Mouse (Mus musculus) E14TG2a.4 (cell line): ENCODE measurements around the gene Dcaf15.

ENCODE experiments used
- H3K27me3 ChIP-seq: 2 replicates; pipeline ENCODE4 v1.6.1; 2014; ENCODE audit warnings: low read length, control low read depth; ENCODE audit not compliant: insufficient read depth
- H3K36me3 ChIP-seq: 2 replicates; pipeline ENCODE4 v1.6.1; 2014; ENCODE audit warnings: low read length, control low read depth; ENCODE audit not compliant: insufficient read depth
- H3K4me1 ChIP-seq: replicated peaks from 2 replicates; pipeline ENCODE4 v1.6.1; 2014; ENCODE audit warnings: low read depth, low read length, control low read depth
- H3K4me3 ChIP-seq: replicated peaks from 2 replicates; pipeline ENCODE4 v1.5.1; 2014; ENCODE audit warnings: mild to moderate bottlenecking, low read length
- H3K9me3 ChIP-seq: 2 replicates; pipeline ENCODE4 v1.6.1; 2014; ENCODE audit warnings: low read length, control low read depth
- CTCF ChIP-seq: conservative IDR thresholded peaks from 2 replicates; pipeline ENCODE4 v1.5.1; 2014; ENCODE audit warnings: low read length
- NANOG ChIP-seq: IDR thresholded peaks from 2 replicates; pipeline ENCODE4 v1.6.1; 2014; ENCODE audit warnings: borderline replicate concordance, low read length, mixed read lengths
- POU5F1 ChIP-seq: IDR thresholded peaks from 2 replicates; pipeline ENCODE4 v1.6.1; 2014; ENCODE audit warnings: low read length, borderline replicate concordance

The Dcaf15 gene

DNA sequence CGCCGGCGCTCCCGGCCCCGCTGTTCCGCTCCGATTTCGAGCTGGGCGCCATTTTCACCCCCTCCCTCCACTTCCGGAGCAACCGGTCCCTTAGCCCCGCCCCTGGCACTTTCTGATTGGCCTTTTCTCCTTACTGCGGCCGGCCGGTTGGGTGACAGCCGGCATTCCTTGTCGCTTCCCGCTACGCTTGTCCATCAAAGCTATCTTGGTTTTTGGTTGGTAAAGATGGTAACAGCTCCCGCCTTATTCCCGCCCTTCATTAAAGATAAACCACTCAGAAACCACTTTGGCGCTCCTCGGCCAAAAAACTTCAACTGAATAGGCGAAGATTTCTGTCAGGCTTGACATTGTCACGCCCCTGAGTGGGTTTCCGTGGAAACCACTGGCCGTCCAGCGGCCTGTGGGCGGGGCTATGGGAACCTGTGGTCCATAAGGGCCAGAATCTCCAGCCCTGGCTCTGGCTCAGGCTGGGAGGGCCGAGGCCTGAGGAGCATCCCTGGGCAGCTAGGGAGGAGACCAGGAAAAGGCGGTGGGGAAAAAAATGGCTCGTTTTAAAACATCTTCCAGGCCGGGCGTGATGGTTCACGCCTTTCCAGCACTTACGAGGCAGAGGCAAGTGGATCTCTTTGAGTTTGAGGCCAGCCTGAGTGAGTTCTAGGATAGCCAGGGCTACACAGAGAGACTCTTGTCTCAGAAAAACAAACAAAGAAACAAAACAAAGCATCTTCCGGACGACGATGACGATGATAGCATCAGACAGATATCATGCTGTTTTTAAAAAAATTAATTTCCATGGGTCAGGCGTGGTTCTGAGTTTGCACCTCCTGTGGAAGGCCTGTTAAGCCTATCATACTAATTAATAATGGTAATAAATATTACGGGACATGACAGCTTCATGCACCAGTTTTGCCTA, at the start of gene Dcaf15:
Gene Dcaf15 (minus strand): TSS at position 72 of the 913 bp plus-strand sequence.
- peaks cover 30% of the 10 kb centered on the region for H3K36me3 ChIP-seq
- peak within 1 kb of the TSS; percentile 80 for H3K4me3 ChIP-seq
- H3K4me1 ChIP-seq, result peaks cover 42% of the 10 kb centered on the region
- peaks cover 3% of the 10 kb centered on the region; the same call in 1 of the 2 replicates for H3K9me3 ChIP-seq
- TF ChIP-seq NANOG (no peak; the same call in 1 of the 2 replicates), POU5F1 (no peak), CTCF (no peak)
- no peaks in the 10 kb centered on the region for H3K27me3 ChIP-seq

DNA sequence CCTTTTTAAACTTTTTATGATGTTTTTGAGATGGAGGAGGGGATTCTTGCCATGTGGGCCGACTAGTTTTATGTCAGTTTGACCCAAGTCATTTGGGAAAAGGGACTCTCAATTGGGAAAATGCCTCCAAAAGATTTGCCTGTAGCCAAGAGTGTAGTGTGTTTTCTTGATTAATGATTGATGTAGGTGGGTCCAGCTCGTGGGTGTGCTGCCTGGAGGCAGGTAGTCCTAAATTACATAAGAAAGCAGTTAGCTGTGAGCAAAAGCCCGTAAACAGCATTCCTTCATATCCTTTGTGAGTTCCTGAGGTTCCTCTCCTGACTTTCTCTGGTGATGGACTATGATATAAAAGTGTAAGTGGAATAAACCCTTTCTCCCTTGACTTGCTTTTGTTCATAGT, 44.6 kb upstream of the Dcaf15 start:
- peaks cover 72% of the 10 kb centered on the region for H3K4me1 ChIP-seq
- no peaks in the 10 kb centered on the region for H3K9me3 ChIP-seq
- TF ChIP-seq NANOG (no peak), CTCF (no peak), POU5F1 (no peak)
- H3K27me3 ChIP-seq, result no peaks in the 10 kb centered on the region
- H3K36me3 ChIP-seq, result peaks cover 19% of the 10 kb centered on the region
- H3K4me3 ChIP-seq, result peak overlapping the region; percentile 89

DNA sequence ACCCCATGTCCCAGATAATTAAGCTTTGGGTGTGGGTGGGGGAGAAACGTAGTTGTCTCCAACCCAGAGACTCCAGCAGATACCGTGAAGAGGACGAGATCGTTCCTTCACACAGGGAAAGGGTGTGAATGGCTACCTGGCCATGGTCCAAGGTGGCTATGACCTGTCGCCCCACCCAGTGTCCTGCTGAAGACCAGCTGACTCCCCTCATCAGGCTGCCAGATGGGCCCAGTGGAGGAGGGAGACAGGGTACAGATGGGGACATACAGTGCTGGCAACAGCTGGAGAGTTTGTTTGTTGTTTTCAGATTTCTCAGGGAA, 43.9 kb upstream of the Dcaf15 start:
- H3K4me1 ChIP-seq, result peaks cover 77% of the 10 kb centered on the region
- H3K4me3 ChIP-seq, result peak overlapping the region; percentile 89
- H3K27me3 ChIP-seq, result no peaks in the 10 kb centered on the region
- no peak for TF ChIP-seq CTCF
- no peak for TF ChIP-seq NANOG
- no peak for TF ChIP-seq POU5F1
- no peaks in the 10 kb centered on the region for H3K9me3 ChIP-seq
- peaks cover 26% of the 10 kb centered on the region for H3K36me3 ChIP-seq

DNA sequence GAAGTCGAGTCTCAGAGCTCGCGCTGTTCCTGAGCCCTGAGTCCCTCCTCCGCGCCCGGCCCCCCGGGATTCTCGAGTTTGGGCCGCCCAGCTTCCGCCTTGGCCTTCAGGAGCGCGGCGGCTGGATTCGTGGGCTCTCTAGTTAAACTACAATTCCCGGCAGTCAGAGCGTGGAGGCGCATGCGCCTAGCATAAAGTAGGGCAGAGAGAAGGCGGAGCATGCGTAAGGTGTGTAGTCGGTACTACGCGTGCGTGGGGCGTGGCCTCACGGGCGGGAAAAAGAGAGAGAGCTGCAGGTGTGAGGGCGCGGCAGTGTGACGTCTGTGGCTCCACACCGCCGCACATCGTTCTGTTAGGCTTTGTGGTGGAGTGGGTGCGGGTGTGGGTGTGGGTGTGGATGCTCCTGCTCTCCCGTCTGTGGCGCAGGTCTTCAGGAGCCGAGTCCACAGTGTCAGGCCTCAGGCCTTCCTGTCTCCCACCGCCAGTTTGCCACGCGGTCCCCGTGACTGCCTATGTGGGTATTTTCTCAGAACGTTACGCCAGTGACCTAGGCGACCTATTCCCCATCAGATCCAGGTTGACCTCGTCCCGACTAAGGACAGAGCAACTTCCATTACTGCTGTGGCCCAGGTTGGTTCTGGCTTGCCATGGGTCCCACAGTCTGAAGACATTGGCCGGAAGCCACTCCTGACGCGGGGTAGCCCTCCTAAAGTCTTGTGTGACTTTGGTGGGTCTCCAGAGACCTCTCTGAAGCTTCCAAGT, 43.4 kb upstream of the Dcaf15 start, which contains the start of the genes Cc2d1a and 4930432K21Rik:
Gene Cc2d1a (minus strand): TSS at position 168 of the 762 bp plus-strand sequence.
Gene 4930432K21Rik (plus strand): TSS at position 257 of the 762 bp plus-strand sequence.
- no peak for TF ChIP-seq NANOG
- no peak for TF ChIP-seq POU5F1
- TF ChIP-seq CTCF, result no peak
- H3K4me1 ChIP-seq, result peaks cover 76% of the 10 kb centered on the region
- H3K9me3 ChIP-seq, result no peaks in the 10 kb centered on the region
- no peaks in the 10 kb centered on the region for H3K27me3 ChIP-seq
- H3K36me3 ChIP-seq, result peaks cover 31% of the 10 kb centered on the region
- peak within 1 kb of the TSS; percentile 89 for H3K4me3 ChIP-seq

DNA sequence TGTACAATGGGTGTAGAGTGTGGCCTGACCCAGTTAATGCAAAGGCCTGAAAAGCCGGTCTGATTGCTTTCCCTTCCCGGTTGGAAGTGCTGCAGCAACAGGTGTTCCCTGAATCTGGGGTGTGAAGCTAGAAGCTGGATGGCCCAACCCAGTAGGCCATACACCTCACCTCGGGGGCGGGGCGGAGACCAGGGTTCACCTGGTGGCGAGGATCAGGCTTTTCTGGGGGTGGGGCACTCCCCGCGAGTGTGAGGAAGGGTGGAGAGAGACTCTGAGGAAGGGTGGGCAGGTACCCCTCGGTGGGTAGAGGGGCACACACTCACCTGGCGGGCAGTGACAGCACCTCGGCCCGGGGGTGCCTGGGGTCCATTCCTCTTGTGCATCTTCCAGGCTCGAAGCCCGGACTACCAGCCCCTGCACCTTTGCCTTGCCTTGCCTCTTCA, 42.8 kb upstream of the Dcaf15 start:
- Histone ChIP-seq H3K4me3 (peak overlapping the region; percentile 89), H3K4me1 (peaks cover 70% of the 10 kb centered on the region), H3K36me3 (peaks cover 37% of the 10 kb centered on the region)

DNA sequence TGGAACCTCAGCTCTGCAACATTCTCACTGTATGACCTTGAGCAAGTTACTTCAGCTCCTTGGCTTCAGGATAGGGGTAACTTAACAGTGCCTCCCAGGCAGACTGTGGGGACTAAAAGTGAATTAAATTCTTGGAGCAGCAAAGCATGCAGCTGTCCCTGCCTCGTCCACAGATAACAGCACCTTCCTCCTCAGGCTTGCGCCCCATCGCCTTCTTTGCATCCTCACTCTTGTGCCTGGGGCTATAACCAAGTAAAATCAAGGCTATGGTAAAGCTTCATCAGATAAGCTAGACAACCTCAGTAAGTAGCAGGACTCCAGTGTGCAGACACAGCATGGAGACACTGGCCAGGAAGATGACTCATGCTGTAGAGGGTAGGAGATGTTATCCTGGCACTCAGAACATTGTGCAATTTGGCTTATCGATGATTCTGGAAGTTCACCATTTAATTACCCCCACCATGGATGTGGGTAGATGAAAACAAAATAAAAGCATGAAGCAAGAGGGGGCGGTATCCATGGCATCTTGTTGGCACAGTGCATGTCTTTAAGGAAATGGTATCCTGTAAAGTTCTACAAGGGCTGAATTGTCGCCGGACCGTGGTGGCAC, 40.2 kb upstream of the Dcaf15 start:
- Histone ChIP-seq H3K4me3 (no peak overlapping the region), H3K27me3 (no peaks in the 10 kb centered on the region), H3K36me3 (peaks cover 61% of the 10 kb centered on the region), H3K4me1 (peaks cover 50% of the 10 kb centered on the region), H3K9me3 (no peaks in the 10 kb centered on the region)
- TF ChIP-seq CTCF, result no peak
- TF ChIP-seq NANOG, result no peak
- TF ChIP-seq POU5F1, result no peak

More for the DNA sequence above, 42.8 kb upstream of the Dcaf15 start:
- H3K9me3 ChIP-seq, result no peaks in the 10 kb centered on the region
- no peaks in the 10 kb centered on the region for H3K27me3 ChIP-seq
- TF ChIP-seq NANOG (no peak), CTCF (no peak), POU5F1 (no peak)

DNA sequence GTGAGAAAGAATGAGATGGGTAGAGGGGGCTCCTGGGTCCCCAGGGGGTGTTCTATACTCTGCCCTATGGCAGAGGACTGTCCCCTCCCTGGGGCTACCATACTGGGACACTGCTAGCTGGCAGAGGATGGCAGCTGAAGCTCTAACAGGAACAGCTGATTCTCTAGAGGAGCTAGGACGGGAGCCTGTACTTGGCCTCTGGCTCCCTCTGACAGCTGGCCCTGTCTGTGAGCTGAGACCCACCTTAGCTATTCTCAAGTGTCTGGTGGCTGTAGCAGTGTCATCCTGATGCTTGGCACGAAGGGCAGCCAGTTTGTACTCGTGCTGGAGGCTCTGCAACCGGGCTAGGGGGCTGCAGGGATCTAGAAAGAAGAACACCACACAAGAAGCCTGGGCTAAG, 36.3 kb upstream of the Dcaf15 start:
- Histone ChIP-seq H3K9me3 (no peaks in the 10 kb centered on the region), H3K4me3 (no peak overlapping the region), H3K27me3 (no peaks in the 10 kb centered on the region), H3K36me3 (peaks cover 95% of the 10 kb centered on the region), H3K4me1 (peaks cover 21% of the 10 kb centered on the region)
- no peak for TF ChIP-seq POU5F1
- no peak for TF ChIP-seq NANOG
- TF ChIP-seq CTCF, result no peak

DNA sequence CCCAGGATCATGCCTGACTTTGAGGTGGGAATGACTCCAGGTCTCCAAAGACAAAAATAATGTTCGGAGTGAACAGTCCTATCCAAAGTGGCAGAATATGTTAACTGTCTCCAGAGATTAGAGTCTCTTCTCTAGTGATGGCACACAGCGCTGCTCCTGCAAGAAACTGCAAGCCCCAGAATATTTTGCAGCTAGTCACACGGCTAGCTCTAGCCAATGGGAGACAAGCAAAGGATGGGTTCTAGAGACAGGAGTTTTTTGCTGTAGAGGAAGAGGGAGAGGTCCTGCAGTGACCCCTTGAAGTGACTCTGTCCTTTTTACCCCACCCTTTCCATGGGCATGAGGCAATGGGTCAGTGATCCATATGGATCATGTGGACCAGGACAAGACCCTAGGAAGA, 33.3 kb upstream of the Dcaf15 start:
- Histone ChIP-seq H3K4me3 (no peak overlapping the region), H3K9me3 (no peaks in the 10 kb centered on the region), H3K27me3 (no peaks in the 10 kb centered on the region), H3K36me3 (peaks cover 97% of the 10 kb centered on the region), H3K4me1 (peaks cover 23% of the 10 kb centered on the region)
- TF ChIP-seq POU5F1 (no peak), NANOG (no peak), CTCF (no peak)
